Mouse (Mus musculus) megakaryocyte, embryonic 14.5 days (primary cell): ENCODE data around the gene Banp. TPM values are rescaled to one million over a fixed set of nuclear protein-coding genes. Genes with fewer than 3 reads are reported as not detected.

Experiments
- H3K27me3 ChIP-seq: replicated peaks from 2 replicates; pipeline ENCODE3; 2012; ENCODE audit warnings: inconsistent platforms
- H3K36me3 ChIP-seq: replicated peaks from 2 replicates; pipeline ENCODE3; 2012; ENCODE audit warnings: low read length, inconsistent platforms, mixed read lengths
- H3K4me1 ChIP-seq: 2 replicates; pipeline ENCODE4 v1.6.1; 2012; ENCODE audit warnings: inconsistent platforms
- H3K4me3 ChIP-seq: replicated peaks from 2 replicates; pipeline ENCODE3; 2012; ENCODE audit warnings: moderate library complexity, mild to moderate bottlenecking, inconsistent platforms
- H3K9me3 ChIP-seq: 2 replicates; pipeline ENCODE4 v1.6.1; 2012; ENCODE audit warnings: inconsistent platforms
- FLI1 ChIP-seq: IDR thresholded peaks from 2 replicates; pipeline ENCODE4 v1.6.1; 2012; ENCODE audit warnings: low read length, inconsistent platforms, mixed read lengths
- GATA1 ChIP-seq: IDR thresholded peaks from 3 replicates; pipeline ENCODE4 v1.6.1; 2012; ENCODE audit warnings: mixed read lengths, low read length, inconsistent platforms, borderline replicate concordance
- polyA plus RNA-seq: library from polyadenylated mRNA; stranded (reverse); fragments of >175 nt; gene quantifications from 2 replicates; pipeline ENCODE4 v1.2.3, GENCODE M21; 2012; ENCODE audit warnings: low replicate concordance; ENCODE audit not compliant: insufficient read depth

Banp gene
- polyA plus RNA-seq, 1 experiment = 47.5 TPM

DNA sequence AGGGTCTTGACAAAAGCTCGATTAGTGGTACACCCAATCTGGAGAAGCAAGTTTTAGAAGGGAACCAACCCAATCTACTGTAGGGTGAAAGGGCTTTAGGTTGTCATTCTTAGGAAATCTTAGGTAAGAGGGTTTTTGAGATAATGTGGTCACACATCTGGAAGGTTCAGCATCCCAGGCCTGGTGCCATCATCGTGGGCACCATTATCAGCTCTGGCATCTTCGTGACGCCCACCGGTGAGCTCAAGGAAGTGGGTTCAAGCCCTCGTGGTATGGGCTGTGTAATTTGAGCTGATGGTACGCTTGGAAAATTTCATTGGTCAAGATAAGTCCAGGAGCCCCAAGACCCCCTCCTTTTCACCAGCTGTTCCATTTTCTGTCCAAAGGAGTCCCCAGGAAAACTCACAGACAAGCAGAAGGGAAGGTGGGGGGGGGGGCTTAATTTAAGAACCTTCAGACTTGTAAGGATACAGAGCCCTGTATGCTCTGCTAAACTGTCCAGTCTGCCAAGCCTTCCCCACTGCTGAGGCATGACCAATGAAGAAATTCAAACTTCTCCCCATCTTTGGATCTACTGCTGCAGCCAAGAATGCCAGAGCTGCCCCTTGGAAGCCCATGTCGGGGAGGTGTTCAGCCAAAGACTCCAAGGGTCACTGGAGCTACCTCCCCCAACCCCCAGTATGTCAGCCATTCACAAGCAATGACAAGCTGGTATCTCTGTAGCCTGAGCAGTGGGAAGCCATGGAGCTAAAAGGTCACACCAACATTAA lies 41.0 kb upstream of the Banp start:
- Histone ChIP-seq H3K36me3 (peaks cover 16% of the 10 kb centered on the region), H3K9me3 (no peaks in the 10 kb centered on the region), H3K27me3 (no peaks in the 10 kb centered on the region), H3K4me1 (peaks cover 86% of the 10 kb centered on the region), H3K4me3 (peak overlapping the region; percentile 100)
- no peak for TF ChIP-seq FLI1
- TF ChIP-seq GATA1 = no peak

DNA sequence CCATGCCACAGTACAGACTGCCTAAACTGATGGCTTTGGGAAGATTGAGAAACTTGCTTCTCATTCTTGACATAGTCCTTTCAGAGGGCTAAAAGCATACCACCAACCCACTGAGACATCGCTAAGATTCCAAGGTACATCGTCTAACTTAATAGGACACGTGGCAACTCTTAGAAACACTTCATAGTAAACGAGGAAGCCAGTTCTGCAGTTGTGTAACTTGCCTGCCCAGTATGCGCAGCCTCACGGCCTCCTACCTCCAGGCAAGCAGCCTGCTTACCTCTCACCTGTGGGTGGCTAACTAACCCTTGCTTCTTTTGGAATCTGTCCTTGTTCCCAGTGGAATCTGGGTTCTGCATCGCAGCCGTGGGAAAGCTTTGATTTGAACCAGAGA lies 40.4 kb upstream of the Banp start:
- H3K4me1 ChIP-seq = peaks cover 80% of the 10 kb centered on the region
- peaks cover under 1% of the 10 kb centered on the region for H3K27me3 ChIP-seq
- H3K36me3 ChIP-seq = peaks cover 10% of the 10 kb centered on the region
- H3K9me3 ChIP-seq = no peaks in the 10 kb centered on the region
- TF ChIP-seq GATA1 (no peak), FLI1 (no peak)
- peak overlapping the region; percentile 73 for H3K4me3 ChIP-seq

DNA sequence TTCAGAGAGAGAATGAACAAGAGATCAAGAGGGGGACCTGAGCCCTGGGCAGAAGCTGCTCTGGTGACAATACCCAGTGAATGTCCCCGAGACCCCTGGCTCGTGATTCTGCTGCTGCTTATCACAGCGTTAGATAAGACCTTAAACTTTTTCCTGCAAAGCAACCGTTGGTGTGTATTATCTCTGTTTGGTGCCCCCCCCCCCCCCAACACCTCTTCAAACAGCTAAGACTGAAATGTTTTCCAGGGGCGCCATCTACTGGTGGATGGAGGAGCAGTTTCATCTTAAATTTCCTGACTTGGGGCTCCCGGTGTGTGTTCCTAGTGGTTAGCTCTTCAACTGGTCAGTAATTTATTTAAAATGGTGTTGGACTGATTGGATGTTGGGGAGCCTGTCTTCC lies 39.9 kb upstream of the Banp start:
- Histone ChIP-seq H3K4me3 (peak overlapping the region; percentile 62), H3K9me3 (no peaks in the 10 kb centered on the region), H3K36me3 (peaks cover 5% of the 10 kb centered on the region), H3K27me3 (peaks cover 6% of the 10 kb centered on the region), H3K4me1 (peaks cover 78% of the 10 kb centered on the region)
- TF ChIP-seq FLI1 = no peak
- no peak for TF ChIP-seq GATA1

DNA sequence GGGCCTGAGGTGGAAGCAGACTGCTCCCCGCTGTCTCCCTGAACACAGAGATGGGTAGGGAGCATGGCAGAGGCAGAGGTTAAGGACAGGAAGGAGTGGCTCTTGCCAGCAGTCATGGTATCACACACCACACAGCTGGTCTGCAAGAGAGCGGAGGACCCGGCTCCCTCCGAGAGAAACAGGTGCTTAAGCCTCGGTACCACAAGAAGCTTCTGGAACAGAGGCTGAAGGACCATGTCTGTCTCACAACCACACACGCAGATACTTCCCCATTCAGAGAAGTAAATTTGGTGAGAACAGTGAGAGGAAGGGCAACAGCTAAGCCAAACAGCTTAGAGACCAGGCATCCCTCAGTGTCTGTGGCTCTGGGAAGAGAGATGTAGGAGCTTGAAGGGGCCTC lies 38.1 kb upstream of the Banp start:
- no peaks in the 10 kb centered on the region for H3K9me3 ChIP-seq
- H3K36me3 ChIP-seq = no peaks in the 10 kb centered on the region
- H3K4me1 ChIP-seq = peaks cover 61% of the 10 kb centered on the region
- TF ChIP-seq GATA1 = no peak
- no peak overlapping the region for H3K4me3 ChIP-seq
- peaks cover 12% of the 10 kb centered on the region for H3K27me3 ChIP-seq

DNA sequence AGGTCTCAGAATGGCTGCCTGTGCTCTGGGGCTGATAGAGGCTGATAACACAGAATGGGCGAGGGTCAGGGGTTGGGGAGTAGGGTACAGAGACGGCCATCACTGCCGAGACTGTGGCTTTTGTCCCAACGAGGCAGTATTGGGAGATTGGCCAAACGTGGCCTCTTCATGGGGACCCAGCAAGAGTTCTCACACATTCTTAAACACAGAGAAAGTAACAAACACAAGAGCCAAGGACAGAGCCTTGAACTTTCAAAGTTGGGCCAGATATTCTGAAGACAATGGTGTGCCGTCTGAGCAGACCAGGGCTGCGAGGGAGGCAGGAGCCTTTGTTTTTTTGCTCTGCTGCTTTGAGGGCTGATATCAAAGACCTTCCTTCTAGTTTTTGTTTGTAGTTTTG lies 37.6 kb upstream of the Banp start:
- peaks cover 57% of the 10 kb centered on the region for H3K4me1 ChIP-seq
- no peaks in the 10 kb centered on the region for H3K36me3 ChIP-seq
- TF ChIP-seq GATA1 = no peak
- no peak for TF ChIP-seq FLI1
- H3K27me3 ChIP-seq = peaks cover 14% of the 10 kb centered on the region
- H3K9me3 ChIP-seq = no peaks in the 10 kb centered on the region
- no peak overlapping the region for H3K4me3 ChIP-seq

DNA sequence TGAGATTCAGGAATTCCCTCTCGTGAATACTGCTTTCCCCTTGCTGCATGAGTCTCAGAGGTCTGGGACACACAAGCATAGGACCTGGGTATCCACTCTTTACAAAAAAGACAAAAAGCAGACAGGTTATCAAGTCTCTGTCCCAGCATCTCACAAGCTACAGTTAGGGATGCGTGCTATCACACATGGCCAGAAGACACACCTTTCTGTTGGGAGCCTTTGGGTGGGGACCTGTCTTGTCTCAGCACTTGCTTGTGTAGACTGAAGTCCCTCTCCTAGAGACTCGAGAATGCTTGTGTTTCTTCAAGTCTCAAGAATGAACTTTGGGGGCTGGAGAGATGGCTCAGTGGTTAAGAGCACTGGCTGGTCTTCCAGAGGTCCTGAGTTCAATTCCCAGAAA lies 36.7 kb upstream of the Banp start:
- peaks cover 53% of the 10 kb centered on the region for H3K4me1 ChIP-seq
- H3K4me3 ChIP-seq = no peak overlapping the region
- TF ChIP-seq FLI1 (no peak), GATA1 (no peak)
- no peaks in the 10 kb centered on the region for H3K9me3 ChIP-seq
- peaks cover 2% of the 10 kb centered on the region for H3K36me3 ChIP-seq
- peaks cover 17% of the 10 kb centered on the region for H3K27me3 ChIP-seq

DNA sequence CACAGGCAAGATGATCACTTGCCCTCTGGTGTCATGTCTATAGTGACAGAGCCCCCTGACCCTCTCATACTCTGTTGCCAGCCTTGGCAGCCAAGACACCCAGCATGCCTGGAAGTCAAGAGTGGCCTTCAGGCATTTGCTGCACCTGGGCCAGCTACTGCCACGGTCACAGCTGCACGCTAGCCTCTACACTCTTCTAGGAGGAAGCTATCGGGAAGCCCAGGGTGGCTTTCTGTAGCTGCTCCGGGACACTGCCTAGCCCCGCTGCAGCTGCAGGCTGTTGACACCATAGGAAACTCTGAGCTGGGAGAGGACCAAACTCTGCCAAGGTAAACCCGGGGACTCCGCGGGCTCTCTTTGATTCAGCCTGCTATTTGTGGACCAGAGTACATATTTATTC lies 36.2 kb upstream of the Banp start:
- Histone ChIP-seq H3K9me3 (no peaks in the 10 kb centered on the region), H3K27me3 (peaks cover 18% of the 10 kb centered on the region), H3K4me1 (peaks cover 47% of the 10 kb centered on the region), H3K36me3 (peaks cover 3% of the 10 kb centered on the region), H3K4me3 (no peak overlapping the region)
- no peak for TF ChIP-seq GATA1
- TF ChIP-seq FLI1 = no peak

DNA sequence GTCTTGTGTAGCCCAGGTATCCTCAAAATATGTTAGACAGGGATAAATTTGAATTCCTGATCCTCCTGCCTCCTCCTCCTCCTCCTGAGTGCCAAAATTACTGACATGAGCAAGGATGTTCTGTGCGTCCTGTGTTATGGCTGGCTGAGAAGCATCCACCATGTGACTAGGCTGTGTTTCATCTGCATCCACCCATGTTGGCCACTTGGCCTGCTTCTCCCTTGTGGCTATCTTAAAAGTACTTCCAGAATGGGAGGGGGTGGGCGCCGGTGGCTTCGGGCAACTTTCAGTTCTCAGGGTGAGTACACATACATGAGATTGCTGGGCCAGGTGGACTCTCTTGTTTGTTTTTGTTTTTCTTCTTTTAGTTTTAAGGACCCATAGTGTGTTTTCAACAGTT lies 30.4 kb upstream of the Banp start:
- peaks cover 27% of the 10 kb centered on the region for H3K36me3 ChIP-seq
- H3K4me3 ChIP-seq = no peak overlapping the region
- TF ChIP-seq GATA1 (no peak), FLI1 (no peak)
- peaks cover 12% of the 10 kb centered on the region for H3K4me1 ChIP-seq
- H3K27me3 ChIP-seq = peaks cover 39% of the 10 kb centered on the region
- no peaks in the 10 kb centered on the region for H3K9me3 ChIP-seq

DNA sequence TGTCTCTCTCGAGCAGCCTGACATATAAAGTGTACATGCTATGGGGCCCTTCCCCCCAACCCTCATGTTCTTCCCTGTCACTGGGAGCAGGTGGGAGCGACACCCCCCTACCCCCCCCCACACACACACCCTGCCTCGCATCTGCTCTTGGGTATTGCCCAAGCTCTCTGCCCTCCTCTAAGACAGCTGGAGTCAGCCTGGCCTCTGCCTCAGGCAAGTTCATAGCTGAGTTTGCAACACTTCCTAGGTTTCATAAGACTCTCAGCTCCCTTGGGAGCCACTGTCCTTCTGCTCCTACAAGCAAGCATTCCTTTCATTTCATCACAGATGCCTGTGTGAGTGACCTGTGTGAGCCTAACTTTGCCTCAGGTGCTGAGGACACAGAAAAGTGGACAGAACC lies 29.8 kb upstream of the Banp start:
- TF ChIP-seq GATA1 (no peak), FLI1 (no peak)
- H3K4me1 ChIP-seq = peaks cover 9% of the 10 kb centered on the region; the same call in 1 of the 2 replicates
- H3K4me3 ChIP-seq = no peak overlapping the region
- H3K9me3 ChIP-seq = no peaks in the 10 kb centered on the region
- H3K27me3 ChIP-seq = peaks cover 33% of the 10 kb centered on the region
- peaks cover 30% of the 10 kb centered on the region for H3K36me3 ChIP-seq

DNA sequence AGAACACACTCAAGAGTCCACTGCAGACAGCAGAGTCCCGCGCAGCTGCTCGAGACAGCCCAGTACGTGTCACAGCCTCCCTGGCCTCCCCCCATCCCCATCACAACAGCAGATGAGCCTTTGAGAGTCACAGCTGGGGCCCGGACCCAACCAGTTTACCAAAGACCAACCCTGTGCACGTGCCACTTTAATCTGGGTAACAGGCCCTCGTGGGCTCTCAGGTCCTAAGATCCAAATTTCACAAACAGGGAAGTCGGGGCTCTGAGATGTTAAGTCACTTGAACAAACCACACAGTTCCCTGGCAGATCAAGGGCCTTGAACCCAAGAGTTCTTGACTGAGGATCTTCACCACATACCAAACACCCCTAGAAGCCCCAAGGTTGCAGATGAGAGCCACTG lies 28.0 kb upstream of the Banp start:
- no peak overlapping the region for H3K4me3 ChIP-seq
- H3K4me1 ChIP-seq = peaks cover 14% of the 10 kb centered on the region
- no peaks in the 10 kb centered on the region for H3K9me3 ChIP-seq
- H3K27me3 ChIP-seq = peaks cover 26% of the 10 kb centered on the region
- H3K36me3 ChIP-seq = peaks cover 30% of the 10 kb centered on the region
- TF ChIP-seq GATA1 = no peak
- no peak for TF ChIP-seq FLI1
